Mouse (Mus musculus): ENCODE measurements around the gene Fbrsl1.

Gene Fbrsl1

GRCm38 (mm10) chr5:110448436-110449134, at the start of gene Fbrsl1:
Fbrsl1 (minus strand) TSS chr5:110448503.
- DNase-seq, result peak; percentile 96

DNA sequence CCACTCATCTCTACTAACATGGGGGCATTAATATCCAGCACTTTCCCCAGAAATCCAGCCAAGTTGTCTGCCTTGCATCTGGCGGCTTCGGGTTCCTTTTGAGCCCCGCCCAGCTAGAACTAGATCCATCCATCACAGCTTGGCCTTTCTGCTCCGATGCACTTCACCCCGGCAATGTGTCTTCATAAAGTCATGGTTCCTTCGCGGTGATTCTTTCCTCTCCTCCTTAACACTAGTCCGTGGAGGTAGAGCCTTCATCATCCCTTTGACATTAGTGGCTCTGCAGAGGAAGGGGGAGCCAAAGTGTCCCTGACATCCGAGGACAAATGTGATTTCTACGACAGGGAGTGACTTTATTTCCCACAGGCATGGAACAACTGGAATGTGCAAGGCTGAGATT, 49.8 kb upstream of the Fbrsl1 start:
- DNase-seq, result no peak

DNA sequence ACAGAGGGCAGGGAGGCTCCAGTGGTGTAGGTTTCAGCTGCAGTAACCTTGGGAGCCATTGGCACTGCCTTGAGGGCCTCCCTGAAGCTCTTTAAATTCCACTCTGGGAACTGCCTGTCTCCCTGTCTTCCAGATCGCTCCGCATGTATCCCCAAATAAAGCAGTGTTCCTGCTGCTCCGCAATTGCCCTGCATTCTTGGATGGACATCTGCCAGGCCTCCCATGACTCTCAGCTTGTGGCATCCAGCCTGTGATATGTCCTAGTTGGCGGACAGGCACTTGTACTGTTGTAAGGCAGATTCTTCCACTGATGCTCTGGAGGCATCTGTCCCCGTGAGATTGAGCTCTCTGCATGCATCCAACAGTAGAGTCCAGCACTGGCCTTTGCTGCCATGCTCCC, 49.3 kb upstream of the Fbrsl1 start:
- DNase-seq, result peak; percentile 29

- DNase-seq, result no peak
Observed at GRCm38 (mm10) chr5:110495051-110495450, 46.7 kb upstream of the Fbrsl1 start.

DNA sequence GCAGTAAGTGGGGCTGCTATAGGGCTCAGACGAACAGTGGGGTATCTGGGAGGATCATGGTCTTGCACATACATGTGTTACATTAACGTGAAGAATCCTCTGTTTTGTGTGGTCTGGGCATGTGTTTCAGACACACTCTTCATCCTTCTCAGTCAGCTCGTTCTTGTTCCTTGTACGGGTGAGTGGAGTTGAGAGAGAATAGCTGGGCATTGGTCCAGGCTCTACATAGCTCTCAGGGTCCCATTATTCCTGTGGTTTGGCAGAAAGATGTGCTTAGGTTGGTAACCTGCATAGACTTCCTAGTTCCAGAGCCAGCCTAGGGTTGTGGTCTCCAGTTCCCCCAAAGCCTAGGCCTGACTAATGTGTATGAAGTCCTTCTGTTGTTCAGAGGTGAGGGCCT, 46.1 kb upstream of the Fbrsl1 start:
- DNase-seq, result no peak

DNA sequence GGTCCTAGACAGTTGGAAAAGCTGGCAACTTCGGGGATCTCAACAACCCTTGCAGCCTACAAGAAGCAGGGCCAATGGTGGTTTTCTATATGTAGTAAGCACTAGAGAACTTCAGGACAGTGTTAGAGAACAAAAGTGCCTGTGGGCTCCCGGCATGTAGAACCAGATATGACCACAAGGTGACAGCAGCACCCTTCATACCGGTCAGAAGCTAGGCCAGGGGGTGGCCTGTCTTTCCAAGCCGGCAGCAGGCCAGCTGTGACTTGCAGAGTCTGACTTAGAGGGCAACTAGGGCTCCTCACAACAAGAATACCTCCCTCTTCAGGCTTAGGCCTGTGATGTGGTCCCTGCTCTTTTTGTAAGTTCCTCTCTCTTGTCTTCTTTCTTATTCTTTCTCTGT, 45.5 kb upstream of the Fbrsl1 start:
- DNase-seq, result peak; percentile 64

GRCm38 (mm10) chr5:110489639-110490038, 41.3 kb upstream of the Fbrsl1 start:
- DNase-seq, result no peak

DNA sequence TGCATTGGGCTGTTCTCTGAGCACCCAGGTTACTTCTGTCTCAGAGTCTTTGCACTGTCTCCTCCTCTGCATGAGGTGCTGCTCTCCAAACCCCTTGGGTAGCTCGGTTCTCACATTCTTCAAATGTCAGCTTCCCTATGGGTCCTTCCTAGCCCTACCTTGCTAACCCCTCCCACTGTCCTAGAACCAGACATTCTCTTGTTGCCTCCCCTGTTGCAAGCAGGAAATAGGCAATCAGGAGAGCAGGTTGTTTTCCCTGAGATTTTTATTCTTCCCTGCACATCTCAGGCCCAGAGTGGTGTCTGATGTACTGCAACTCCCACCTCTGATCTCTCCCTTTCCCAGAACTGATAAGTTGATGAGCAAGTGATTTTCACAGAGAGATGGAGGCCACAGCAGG, 39.6 kb upstream of the Fbrsl1 start:
- no peak for DNase-seq

DNA sequence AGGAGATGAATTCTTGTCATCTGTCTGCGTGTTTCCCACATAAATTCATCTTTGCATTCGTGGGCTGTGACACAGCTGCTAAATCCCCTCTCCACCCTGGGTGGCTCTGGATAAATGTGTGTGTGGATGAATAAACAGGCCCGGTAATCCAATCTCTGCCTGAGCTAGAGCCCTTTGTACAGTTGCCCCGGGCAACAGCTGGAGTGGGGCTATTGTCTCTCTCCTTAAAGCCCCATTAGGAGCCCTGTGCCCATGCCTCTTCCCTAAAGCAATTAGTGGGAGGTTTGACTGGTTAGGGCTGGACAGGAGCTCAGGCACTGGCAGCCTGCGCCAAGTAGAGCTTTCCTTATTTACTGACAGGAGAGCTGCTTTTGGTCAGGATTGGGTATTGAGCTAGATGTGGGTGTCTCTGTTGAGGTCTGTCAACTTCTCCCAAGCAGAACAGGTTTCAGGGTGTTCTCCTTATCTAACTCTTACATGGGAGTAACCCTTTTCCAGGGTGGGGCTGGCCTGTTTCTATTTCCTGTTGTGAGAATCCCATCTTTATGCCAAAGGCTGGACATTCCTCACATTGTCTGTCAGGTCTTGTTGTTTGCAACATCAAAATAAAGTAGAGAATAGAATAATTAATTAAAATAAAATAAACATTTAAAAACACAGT, 38.5 kb upstream of the Fbrsl1 start:
- no peak for DNase-seq

GRCm38 (mm10) chr5:110484711-110485110, 36.4 kb upstream of the Fbrsl1 start:
- DNase-seq, result no peak

DNA sequence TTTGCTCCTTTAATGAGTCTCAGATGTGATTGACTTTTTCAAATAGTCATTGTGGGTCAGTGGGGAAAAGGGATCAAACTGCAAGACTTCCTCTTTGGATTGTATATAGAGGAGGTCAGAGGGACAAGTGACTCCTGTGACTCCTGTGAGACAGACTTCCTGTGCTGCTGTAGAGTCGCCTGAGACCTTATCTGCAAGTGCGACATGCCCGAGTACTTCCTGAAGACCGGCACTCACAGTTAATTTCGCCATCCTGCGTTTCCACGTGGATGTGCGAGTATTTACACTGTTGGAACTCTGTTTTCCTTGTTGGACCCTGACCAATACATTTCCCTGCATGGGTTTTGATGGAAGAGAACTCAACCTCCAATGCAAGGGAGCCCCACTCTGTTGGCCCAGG, 30.9 kb upstream of the Fbrsl1 start:
- DNase-seq, result no peak

DNA sequence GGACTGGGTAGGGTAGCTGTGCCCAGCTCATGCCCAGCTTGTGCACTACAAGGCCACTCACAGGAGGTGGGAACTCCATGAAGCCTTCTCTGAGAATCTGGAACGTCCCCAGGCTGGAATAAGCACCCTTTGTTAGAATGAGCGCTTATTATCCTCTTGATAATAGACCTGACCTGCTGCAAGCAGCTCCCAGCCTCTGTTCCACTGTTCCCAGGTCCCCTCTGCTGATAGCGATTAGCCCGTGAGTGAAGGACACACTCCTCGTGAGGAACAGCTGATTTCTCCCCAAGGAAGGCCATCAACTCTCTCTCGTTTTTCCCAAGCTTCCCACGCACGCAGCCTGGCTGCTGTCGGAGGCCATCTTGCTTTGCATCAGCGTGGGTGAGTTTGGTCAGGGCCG, 25.9 kb upstream of the Fbrsl1 start:
- DNase-seq, result no peak

GRCm38 (mm10) chr5:110472834-110473233, 24.5 kb upstream of the Fbrsl1 start:
- DNase-seq, result no peak

- no peak for DNase-seq
Observed at GRCm38 (mm10) chr5:110471981-110472476, 23.7 kb upstream of the Fbrsl1 start.

- DNase-seq, result no peak
Observed at GRCm38 (mm10) chr5:110471285-110471684, 23.0 kb upstream of the Fbrsl1 start.

GRCm38 (mm10) chr5:110469227-110469925, 21.1 kb upstream of the Fbrsl1 start:
- DNase-seq, result no peak

DNA sequence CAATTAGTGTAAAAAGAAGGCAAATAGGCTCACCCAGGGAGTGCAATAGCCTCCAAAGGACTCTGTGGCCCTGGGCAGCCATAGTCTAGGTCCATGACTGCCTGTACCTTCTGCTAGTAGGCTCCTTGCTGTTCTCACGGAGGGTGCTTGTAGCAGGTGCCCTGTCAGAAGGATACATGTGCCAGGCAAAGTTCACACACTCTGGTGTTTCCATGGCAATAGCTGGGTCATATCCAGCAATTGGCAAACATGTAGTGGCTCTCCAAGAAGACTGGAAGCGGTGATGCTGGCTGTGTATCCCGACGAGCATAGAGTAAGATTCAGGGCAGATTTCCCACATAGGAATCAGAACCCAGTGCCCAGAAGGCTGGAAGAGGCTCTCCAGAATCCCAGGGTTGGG, 20.0 kb upstream of the Fbrsl1 start:
- no peak for DNase-seq

- no peak for DNase-seq
Observed at GRCm38 (mm10) chr5:110467725-110468124, 19.4 kb upstream of the Fbrsl1 start.

DNA sequence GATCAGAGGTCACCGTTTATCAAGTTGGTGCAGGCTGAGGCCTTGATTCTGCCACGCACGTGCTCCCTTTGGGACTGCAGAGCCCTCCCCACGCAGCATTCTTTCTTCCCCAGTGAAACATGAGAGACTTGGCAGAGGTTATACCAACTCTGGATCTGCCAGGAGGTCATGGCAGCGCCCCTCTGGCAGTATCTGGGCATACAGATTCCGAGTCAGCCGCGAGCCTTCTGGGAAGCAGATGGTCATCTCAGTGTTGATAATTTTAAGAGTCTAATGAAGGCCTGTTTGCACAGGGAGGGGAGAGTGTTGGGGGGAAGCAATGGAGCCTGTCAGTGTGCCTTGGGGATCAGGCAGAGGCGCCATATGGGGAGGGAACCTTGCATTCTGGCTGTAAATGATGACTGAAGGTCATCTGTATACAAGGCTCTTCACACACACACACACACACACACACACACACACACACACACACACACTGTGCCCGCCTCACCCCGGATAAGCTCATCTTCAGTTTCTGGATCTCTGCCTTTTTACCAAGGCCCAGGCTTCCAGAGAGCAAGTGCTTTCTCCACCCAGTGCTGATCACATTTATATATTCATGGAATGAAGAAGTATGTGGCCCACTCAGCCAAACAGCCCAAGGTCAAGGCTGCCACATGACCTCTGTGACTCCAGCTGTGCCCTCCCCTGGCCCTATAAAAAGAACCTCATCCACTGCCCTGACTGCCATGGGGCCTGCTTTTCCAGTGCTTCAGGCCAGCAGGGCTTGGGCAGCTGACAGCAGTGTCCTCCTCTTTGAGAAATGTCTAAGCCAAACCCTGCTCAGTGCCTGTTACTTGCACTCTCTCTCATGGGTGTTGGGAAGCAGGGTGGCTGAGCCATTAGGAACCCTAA, 18.5 kb upstream of the Fbrsl1 start:
- DNase-seq, result no peak

GRCm38 (mm10) chr5:110462646-110463045, 14.3 kb upstream of the Fbrsl1 start:
- no peak for DNase-seq

GRCm38 (mm10) chr5:110458936-110459335, 10.6 kb upstream of the Fbrsl1 start:
- DNase-seq, result peak; percentile 82

DNA sequence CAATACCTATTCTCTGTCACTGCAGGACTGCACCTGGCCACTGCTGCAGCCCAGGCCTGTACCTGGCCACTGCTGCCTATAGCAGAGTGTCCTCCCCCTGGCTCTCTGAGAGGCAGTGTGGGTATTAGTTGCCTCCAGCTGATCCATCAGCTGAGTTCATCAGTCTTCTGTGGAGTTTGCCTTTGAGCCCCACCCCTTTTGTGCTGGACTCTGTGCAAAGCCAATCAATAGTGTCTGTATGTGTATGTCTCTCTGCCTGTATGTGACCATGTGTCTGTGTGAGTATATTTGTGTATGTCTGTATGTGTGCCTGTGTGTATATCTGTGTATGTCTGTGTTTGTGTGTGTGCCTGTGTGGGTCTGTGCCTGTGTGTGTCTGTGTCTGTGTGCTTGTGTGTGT, 7.0 kb upstream of the Fbrsl1 start:
- DNase-seq, result no peak

DNA sequence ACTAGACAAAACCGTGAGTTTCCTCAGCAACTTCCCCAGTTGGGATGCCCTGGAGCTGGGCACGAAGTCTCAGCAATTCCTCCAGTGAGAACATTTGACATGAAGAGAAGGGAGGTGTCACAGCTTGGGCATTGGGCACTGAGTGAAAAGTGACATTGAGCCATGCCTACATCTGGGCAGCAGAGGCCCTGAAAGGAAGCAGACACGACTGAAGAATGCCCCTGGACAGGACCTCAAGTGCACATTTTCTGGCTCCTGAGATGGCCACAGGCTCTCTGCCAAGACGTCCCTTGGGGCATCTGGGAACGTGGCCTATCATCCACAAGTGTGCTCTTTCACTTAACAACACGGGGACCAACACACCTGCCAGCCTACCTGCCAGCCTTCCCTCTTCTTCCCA, 991 bp upstream of the Fbrsl1 start:
- no peak for DNase-seq
